Mouse (Mus musculus): ENCODE data around the gene Pigk.

The Pigk gene

DNA sequence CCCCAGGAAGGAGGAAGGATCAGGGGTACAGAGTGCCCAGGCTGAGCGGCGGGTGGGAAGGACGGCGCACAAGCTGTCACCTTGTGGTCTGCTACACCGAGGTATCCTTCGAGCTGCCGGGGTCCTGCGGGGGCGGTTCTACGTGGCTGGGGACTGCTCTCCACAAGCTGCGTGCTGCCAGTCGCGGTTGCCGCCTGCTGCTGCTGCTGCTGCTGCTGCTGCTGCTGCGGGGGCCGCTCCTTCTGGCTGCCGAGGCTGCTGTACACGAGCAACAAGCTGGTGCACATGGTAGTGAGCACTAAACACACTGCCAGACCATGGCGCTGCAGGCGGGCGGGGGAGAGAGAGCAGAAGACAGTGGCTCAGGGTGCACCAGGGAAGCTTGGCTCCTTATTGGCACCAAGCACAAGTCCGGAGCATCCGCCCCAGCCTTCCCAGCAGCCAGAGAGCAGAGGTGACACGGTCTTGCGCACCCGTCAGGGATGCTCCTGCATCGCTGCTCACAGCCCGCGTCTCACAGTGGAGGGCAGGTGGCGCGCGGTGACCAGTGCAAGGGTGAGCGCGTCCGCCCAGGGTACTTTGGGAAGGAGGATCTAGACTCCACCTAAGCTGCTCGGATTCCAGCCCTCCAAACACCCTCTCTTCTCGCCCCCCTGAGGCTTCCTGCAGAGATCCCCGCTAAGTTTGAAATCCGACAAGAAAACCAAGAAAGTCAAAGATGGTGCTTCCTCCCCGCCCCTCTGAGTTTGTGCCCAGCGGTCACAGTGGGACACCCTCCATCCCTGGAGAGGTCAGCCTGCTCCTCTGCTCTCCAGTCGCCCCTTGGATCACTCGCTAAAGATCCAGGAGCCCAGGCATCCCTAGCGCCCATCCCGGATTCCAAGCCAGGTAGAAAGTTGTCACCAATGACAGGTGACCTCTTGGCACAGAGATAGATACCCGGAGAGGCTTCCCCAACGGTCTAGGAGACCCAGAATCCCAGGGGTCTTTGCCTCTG is 267.4 kb downstream of the Pigk start:
- peak; percentile 75 for DNase-seq (ENCODE audit: low spot score)

DNA sequence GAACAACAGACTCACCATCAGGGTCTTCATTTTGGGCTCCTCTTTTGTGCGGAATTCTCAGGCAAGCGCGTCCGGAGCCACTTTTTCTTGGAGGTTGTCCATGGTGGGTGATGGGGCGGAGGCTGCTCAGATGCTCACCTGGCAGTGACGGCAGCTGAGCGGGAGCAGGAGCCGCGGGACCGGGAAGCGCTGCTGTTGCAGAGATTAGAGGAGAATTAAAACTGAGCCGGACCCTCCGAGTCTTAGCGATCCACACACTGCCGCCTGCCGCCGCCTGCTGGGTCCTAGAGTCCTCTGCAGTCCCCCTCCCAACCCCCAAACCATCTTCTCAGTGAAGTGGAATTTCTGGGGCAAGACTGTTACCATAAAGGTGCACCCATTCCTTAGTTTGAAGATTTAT is 268.1 kb downstream of the Pigk start, which contains the start of gene St6galnac5:
St6galnac5 (minus strand) TSS at position 259 of the 400 bp plus-strand sequence.
- peak; percentile 48 for DNase-seq (ENCODE audit: low spot score)

DNA sequence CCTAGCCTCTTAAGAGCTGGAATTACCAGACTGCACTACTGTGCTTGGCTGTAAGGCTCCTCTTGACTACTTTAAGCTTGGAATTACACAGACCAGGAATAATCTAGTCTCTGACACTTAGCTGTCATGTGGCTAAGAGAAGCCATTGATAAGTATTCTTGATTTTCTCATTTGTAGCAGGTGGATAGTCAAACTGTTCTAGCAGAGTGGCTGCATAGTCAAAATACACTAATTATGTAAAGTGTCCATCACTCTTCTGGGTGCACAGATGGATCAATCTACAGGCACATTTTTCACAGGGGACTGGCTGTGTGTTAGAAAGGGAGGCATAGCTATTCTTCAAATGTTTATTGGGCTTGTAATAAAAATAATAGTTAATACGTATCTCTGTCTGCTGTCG is 276.9 kb downstream of the Pigk start:
- DNase-seq (ENCODE audit: low spot score), result no peak

DNA sequence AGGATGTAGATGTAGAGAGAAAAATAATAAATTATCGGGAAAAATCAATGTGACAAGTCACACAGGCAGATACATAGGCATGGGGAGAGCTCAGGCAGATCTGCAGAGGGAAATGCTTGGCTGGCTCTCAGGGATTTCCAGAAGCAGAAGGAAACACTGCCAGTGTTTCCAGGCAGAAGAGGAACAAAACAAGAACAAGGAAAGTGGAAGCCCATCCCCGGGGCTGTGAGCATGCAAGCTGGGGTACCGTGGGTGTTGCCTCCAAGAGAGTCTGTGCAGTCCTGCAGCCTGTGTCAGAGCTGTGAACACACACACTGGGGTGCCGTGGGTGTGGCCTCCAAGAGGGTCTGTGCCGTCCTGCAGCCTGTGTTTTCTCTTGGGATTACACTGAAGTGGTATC is 279.7 kb downstream of the Pigk start:
- no peak for DNase-seq (ENCODE audit: low spot score)

DNA sequence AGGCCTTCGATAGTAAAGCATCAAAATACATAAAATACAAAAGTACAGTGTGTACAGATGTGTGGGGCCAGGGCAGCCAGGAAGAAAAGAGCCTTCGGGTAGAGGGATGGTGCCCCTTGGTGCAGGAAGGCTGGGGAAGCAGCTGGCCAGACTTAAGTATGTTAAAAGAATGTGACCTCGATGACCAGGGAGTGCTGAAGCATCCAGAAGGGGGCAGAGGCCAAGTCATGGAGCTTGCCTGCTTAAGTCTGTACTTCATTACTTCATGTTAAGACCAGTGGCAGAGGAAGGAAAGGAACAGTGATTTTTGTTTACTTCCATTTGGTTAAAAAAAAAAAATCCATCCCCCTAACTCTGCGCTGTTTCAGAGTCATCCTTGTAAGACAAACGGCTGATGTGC is 284.2 kb downstream of the Pigk start:
- no peak for DNase-seq (ENCODE audit: low spot score)

DNA sequence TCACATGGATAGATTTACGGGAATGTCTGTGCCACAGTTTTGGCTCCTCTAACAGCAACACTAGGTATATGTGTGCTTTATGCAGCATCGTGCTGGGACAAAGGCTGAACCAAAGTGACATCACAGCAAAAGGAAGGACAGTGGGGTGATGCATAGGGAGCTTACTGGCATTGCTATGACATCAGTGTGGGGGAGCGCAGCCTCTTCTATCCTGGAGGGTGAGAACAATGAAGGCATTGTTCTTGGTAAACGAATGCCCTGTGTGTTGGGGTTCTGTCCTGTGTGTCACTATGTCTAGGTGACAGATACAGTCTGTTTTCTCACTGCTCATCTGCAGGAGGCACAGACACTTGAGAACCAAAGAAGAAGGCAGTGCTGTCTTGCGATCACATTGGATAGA is 285.0 kb downstream of the Pigk start:
- DNase-seq (ENCODE audit: low spot score), result peak; percentile 7

DNA sequence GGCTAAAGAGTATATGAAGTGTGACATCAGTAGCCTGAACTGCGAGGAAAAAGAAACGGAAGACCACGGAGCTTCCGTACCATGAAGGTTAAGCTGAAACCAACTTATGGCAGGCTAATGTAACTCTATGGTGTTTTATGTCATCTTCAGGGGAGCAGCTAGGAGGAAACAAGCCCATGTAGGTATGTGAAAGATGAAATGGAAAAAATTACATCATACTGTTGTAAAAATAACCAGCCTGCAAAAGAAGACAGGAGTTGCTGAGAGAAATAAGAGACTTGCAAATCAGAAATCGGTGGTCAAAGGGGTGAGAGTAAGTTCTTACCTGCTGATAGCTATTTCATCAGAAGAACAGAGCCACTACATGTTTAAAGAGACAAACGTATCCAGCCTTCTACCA is 293.0 kb downstream of the Pigk start:
- DNase-seq (ENCODE audit: low spot score), result no peak

DNA sequence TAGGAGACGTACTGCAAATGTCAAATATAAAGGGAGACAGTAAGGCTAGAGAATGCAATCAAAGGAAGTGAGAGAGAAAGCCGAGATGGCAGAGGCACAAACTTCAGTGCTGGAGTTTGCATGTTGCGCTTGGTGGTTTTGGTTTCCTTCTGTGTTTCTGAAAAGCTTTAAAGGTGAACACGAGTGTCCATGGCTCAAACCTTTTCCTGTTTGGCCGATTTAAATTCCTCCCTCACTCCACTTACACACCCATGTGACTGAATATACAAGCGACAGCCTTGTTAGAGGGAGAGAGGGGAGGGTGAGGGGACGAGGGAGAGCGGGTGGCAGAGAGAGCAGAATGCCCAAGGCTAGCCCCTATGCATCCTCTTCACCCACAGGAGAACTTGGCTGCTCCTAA is 302.5 kb downstream of the Pigk start:
- DNase-seq (ENCODE audit: low spot score), result no peak

DNA sequence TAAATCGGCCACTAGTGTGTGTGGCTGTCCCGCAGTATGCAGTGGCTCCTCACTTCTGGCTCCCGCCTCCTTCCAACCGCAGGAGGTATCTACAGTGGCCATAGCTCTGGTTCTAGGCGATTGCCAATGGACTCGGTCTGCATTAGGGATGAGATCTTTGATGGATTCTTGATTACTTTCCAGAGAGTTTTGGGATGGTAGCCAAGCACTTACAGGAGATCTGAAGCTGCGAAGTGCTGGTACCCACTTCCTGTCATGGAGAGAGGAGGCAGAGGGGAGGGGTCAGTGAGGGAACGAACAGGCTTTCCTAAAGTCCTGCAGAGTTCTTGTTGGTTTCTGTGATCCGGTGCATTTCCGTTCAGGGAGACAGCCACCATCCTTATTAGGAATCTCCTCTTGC is 304.2 kb downstream of the Pigk start:
- peak; percentile 45 for DNase-seq (ENCODE audit: low spot score)

DNA sequence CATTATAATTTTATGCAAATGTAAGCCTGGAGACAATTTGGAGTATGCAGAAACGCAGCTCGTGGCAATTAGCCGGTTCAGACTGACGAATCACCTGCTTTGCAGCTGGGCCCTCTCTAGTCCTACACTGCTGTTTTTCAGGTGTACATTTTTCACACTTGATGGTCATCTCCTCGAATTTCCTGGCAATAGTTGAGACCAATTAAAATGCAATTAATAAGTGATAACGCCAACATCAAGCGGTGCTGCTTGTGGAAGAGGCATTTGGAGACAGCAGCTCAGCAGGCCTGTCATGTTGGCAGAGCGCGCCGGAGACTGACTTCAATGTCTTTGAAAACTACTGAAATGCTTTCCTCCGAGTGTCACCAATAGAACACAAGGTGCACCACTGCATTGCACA is 310.1 kb downstream of the Pigk start:
- no peak for DNase-seq (ENCODE audit: low spot score)

All from MN1 (cell line).